Mouse (Mus musculus) c-Kit-positive CD71-positive TER-119-negative erythroid progenitor cells, embryonic 14.5 days (primary cell): ENCODE results near the gene Slc25a24.

Experiments used
- DNase-seq: peaks from one replicate; pipeline ENCODE4 v3.0.0-alpha.2; 2013; ENCODE audit warnings: low read depth

The Slc25a24 gene

DNA sequence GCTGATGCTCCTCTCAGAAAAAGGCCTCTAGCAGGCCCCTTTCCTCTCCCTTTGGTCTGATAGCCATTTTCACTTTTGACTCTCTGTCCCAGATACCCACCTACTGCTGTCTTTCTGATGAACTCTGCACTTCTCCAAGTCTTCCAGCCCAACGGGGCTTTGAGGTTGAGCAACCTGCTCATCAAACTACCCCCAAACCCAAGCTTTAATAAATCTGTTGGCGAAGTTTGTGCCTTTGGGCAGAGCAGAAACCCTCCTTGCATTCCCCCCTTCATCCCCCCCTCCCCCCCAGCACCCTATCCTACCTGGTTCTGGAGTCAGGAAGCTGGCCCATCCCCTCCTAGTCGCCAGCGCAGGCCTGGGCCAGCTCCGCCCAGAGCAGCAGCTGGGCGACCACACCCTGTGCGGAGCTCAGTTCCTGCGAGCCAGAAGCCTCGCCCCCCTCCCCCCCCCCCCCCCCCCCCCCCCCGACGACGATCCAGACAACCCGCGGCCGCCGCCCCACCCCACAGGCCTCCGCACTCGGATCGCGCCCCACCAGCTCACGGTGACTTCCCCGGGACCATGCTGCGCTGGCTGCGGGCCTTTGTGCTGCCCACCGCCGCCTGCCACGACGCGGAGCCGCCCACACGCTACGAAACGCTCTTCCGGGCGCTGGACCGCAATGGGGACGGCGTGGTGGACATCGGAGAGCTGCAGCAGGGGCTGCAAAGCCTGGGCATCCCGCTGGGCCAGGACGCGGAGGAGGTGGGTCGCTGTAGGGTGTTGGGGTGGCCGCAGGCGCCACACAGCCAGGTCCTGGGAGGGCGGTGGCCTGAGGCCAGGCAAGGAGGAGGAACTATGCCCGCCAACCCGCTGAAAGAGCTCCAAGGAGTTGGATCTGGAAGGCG lies at the start of gene Slc25a24:
Gene Slc25a24, plus strand, starts transcription at position 509 of the 890 bp plus-strand sequence.
- peak; percentile 8 for DNase-seq

DNA sequence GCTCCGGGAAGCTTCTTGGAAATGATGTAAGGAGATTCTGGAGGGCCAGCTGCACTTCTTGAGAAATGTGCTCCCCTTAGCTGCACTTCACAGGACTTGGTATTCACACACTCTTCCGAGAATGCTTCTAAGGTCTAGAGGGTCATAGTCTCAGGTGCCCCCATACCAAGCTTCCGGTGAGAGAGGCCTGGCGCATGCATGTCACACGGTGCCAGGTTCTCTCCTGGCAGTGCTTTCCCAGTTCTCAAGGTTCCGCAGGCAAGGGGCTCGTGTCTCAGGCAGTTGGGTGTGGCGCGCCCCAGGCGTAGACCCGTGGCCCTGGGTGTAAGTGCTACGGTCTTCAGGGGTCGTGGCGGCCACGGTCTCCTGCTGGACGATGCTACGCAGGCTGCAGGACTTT lies 42.8 kb upstream of the Slc25a24 start, which contains the start of gene Slc25a54:
Gene Slc25a54, plus strand, starts transcription at position 301 of the 400 bp plus-strand sequence.
- DNase-seq: no peak

DNA sequence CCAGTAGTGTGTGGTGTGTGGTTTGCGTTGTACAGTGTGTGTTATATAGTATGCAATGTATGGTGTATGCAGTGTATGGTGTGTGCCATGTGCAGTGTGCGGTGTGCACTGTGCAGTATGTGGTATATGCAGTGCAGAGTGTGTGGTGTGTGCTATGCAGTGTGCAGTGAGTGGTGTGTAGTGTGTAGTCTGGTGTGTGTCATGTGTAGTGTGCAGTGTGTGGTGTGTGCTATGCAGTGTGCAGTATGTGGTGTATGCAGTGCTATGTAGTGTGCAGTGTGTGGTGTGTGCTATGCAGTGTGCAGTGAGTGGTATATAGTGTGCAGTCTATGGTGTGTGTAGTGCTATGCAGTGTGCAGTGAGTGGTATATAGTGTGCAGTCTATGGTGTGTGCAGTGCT lies 38.5 kb upstream of the Slc25a24 start:
- DNase-seq: no peak

DNA sequence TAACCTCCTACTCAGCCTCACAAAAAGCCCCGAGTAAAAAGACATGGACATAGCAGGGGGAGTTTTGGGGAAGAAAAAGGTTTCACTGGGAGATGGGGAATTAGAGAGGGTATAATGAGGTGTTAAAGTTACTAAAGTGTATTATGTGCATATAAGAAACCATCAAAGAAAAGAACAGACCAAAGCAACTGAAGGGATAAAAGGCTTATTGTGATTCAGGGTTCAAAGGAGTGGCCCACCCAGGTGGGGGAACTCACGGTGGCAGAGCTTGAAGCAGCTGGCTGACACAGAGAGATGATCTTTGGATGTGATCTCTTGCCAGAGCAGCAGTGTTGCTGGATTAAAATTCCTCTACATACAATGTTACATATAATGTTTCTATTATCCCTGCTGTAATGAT lies 34.5 kb upstream of the Slc25a24 start:
- no peak for DNase-seq

DNA sequence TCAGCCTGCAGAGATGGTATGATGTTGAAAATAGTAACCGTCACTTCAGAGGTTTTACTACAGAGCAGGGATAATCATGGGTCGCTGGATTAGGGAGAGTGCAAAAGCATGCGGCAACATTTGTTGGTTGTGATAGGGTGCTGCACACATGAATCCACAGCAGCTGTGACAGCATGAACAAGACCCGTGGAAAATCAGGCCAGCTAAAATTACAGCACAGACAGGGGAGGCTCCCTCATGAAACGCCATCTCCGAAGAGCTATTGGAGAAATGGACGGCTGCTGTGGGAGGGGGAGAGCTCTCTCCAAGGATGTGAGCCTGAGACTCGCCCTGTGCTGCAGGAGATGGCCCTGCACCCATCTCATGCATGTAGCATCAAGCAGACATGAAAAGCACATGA lies 18.2 kb upstream of the Slc25a24 start:
- no peak for DNase-seq

DNA sequence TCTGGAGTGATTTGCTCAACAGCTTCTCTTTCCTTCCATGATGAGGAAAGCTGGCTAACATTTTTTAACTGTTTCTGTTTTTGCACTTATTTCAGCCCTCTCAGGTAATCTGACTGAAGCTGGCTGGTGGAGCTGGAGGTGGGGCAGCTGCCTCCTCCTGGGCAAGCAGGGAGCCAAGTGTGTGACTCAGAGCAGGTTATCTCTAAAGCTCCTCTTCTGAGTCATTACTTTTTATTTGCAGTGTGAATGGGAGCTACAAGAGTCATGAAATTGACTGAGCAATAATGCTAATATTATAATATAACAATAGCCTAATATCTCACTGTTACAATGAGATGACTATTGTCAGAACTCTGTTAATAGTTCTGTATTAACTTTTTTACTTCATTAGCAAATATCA lies 5.8 kb upstream of the Slc25a24 start:
- DNase-seq: no peak

DNA sequence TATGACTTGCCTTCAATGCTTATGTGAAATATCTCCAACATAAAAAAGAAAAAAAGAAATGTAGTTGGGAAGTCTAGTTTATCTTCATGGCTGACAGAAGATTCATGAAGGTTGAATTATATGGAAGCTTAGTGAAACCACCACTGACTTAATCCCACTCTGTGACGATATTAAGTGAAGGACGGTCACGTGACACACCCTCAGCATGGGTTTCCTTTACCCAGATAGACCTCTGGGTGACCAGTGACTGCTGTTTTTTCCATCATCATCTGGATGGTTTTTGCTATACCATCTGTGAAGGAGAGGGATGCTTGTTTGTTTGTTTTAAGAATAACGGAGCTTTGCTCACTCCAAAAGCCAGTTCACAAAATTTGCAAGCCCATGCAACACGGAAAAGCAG lies 3.4 kb upstream of the Slc25a24 start:
- no peak for DNase-seq

DNA sequence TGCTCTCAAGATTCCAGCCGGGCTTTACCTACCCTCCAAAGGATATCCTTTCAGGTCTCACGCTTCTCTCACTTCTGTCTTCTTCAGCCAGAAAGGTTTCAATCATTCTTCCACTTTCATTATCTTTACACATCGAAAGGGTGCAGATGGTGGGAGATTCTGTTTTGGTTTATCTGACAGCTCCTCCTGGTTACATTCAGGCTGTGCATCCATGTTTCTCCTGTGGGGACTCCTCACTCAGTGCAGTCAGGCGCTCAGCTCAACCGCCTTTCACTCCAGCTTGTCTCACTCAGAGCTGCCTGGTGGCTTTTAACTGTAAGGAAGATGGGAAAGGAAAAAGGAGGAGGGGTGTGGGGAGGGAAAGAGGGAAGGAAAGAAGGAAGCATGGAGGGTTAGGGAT lies 3.0 kb upstream of the Slc25a24 start:
- no peak for DNase-seq

DNA sequence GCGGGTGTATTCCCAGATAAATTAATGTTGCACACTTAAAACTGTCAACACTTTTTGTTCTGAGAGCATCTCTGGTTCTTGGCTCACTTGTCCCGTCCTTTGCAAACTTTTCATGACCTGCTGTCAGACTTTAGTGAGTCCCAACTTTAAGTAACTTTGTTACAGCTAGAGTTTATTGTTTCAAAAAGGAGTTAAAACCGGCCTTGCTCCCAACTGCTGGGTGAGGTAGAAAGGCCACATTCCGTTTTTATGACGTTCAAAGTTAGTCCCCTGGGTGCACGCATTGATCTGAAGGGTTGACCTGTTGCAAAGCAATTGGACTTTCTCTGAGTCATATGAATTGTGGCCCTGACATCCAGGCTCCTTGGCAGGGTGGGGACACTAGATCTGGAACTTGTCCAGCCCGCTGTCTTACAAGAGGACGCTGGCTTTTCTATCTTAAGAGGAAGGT lies 607 bp downstream of the Slc25a24 start:
- DNase-seq: peak; percentile 0

DNA sequence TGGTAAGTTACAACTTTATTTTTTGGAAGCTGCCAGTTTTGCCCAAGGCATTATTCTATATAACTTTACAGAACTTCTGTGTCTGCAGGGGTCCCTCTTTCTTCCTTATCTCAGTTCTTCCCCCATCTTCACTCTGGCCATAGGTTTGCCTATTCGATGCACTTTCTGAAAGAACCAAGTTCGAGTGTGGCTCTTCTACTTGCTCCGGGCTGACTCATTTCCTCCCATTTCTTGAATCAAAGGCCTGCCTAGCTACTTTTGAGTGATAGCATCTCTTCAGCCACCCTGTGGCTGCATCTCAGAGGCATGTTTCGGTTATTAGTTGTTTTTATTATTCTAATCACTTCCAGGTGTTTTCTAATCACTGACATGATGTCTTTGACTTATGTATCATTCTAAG lies 1.1 kb downstream of the Slc25a24 start:
- peak; percentile 2 for DNase-seq

DNA sequence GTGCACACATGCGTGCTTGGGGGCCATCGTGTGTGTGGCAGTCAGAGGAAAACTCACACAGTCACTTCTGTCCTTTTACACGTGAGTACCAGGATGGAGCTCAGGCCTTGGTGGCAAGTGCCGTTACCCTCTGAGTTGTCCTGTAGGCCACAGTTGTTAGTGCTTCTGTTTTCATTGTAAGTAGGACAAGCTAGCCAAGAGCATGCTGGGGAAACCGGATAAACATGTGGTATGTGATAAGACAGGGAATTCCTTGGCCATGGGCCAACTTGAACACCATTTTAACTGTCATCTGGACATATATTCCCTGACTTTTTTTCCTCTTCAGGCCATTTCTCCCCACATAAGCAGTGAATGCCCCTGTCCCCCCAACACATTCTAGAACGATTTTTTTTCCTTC lies 2.6 kb downstream of the Slc25a24 start:
- DNase-seq: no peak

DNA sequence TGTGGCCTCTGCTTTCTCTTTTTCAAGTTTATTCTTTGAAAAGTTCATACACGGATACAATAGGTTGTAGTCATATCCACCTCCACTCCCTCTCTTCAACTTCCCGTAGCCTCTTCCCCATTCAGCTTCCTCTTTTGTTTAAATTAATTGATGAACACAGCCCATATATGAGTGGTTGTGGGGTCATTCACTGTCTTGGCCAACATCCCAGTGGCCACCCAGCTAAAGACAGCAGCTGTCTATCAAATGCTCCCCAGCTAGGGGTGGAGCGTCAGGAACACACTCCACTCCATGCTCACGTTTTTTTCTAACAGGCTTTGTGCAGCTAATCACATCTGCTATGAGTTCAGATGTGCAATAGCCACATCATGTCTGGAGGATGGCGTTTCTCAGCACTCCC lies 6.8 kb downstream of the Slc25a24 start:
- no peak for DNase-seq

DNA sequence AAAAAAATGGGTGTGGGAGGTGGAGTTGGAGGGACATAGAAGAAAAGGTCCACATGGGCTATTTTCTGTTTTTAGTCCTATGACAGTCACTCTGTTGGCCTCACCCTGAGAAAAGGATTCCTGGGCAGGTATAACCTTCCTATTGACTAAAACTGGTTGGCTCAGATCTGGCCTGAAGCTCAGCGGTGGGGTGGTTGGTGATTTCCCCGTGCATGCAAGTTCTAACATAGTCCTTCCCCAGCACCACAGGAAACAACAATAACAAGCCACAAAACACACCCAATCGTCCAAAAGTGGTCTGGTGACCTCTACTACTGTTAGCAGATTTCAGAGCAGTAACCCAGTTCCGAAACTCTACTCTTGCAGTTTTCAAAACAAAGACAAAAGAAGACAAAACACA lies 10.0 kb downstream of the Slc25a24 start:
- DNase-seq: no peak

DNA sequence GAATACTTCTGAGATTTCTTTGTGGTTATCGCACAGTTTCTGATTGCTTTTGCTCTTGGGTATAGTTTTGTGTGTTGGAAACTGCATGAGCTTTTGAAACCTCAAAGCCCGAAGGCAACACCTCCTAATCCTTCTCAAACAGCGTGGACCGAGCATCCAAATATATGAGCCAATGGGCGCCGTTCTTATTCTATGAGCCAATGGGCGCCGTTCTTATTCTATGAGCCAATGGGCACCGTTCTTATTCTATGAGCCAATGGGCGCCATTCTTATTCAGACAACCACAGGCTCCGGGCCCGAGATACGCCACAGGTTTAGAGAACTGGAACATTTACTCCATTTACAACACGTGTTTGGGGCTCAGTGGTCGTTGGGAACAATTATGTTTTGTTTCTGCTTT lies 11.1 kb downstream of the Slc25a24 start:
- no peak for DNase-seq

DNA sequence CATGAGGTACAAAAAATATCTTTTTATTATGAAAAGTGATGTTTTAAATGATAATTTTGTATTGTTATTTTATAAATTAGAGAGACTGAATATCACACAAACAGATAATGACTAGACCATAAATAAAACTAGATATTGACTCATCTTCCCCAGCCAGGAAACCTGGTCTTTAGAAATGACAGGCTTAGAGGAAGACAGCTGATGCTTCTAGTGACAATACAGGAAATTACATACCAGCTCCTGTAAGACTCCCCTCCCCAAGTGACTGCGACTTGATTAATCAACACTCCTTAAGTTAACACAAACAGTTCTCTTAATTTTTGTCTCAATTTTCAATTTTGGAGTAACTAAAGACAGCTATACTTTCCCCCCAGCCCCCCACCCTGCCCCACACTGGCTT lies 12.4 kb downstream of the Slc25a24 start:
- no peak for DNase-seq

DNA sequence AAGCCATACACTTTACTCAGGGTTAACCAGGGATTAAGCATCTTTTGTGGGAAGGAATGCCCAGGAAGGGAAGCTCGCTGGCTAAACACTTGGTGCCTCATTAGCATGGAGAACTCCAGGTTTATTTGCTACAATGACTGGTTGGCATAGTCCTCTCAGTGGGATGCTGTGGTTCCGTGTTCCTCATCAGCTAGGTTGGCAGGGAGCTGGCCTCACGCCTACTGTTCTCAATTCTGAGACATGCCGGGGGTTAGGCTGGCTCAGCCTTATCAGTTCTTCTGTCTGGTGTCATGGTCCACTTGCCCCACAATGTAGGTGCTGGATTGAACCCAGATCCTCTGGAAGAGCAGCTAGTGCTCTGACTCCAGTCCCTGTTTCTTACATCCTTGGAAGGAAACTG lies 29.6 kb downstream of the Slc25a24 start:
- no peak for DNase-seq

DNA sequence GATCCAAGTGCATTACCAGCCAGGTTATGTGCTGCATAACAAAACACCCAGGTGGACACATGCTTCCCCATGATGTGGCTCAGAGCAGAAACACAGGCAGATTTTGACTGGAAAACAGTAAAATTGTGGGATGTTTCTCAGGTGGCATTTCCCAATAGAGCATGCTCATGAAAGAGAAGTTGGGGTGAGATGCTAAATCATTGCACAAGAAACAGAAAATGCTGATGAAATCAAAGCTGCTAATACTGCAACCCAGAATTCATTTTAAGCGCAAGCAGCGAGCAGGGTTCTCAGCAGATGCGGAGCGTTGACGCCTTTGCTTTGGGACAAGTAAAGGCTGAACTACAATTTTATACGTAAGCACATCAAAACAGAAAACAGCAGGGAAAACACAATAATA lies 30.5 kb downstream of the Slc25a24 start:
- DNase-seq: no peak

DNA sequence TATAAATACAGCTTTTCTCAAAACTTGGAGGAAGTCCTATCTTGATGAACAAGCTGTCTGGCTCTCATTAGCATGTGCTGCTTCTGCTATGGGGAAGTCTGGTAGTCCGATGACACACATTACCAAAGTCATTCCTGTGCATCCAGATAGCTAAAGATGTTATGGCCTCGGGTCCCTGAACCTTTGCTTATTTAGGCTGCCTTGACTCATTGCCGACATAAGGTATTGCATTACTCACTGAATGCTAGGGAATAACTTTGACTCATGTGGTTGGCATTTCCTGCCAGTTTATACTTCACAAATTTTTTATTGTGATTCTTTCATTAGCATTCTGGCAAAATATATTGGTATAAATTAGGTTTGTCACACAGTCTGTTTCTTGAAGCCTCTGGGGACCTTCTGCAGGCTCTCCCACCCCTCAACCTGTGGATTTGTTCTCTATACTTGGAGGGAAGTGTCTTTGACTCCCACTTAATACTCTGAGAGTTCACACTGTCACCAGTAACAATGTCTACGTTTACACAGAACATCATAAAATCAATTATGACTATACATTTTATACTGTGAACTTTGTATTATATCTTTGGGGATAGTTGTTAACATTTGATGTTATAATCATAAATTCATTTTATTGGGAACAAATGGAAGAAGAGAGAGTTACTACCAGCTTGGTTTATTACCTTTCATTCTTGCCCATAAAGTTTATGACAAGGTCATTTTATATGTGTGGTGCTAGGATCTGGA lies 33.1 kb downstream of the Slc25a24 start:
- no peak for DNase-seq

DNA sequence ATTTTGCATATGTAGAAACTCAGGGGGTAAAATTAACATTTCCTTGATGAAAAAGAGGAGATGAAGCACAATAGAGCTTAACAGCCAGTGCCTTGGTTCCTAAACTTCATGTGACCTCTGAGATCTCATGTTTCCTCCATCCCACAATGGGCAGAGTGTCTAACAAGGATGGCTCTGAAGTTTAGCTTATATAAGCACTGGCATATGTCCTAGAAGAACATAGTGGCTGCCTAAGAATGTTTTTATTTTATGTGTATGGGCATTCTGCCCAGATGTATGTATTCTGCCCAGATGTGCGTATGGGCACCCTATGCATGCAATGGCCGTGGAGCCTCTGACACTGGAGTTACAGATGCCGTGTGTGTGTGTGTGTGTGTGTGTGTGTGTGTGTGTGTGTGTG lies 34.5 kb downstream of the Slc25a24 start:
- DNase-seq: no peak

DNA sequence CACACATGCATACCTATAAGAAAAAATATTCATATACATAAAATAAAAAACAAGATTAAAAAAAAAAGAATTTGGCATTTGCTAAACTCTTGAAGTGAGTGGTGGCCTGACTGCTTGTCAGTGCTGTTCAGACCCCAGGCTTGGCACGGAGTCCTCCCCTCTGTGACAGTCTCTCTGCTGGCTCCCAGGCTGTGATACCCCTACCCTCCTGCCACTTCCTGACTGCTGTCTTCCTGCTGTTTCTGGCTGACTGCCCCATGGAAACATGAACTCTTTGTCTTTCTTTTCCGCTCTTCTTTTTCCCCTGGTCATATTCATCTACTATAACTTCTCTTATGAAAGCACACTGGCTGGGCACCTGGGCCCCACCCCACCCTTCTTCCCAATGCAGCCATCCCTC lies 41.1 kb downstream of the Slc25a24 start:
- DNase-seq: no peak

DNA sequence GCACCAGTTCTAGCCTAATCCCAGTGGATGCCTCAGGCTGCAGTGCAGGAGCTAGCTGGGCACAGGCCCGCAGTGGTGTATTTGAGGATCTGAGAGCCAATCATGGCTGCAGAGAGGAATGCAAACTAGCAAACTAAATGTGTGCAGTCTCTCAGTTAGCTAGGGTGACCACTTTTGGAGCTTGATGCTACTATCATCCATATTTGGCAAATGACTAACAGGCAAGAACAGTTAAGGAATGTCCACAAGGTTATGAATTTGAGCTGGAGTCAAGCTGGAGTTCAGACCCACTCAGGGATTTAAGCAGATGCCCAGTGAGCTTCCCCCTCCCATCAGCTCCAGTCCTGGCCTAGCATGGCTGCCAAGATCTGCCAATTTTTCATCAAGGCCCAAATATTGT lies 41.7 kb downstream of the Slc25a24 start:
- DNase-seq: no peak

DNA sequence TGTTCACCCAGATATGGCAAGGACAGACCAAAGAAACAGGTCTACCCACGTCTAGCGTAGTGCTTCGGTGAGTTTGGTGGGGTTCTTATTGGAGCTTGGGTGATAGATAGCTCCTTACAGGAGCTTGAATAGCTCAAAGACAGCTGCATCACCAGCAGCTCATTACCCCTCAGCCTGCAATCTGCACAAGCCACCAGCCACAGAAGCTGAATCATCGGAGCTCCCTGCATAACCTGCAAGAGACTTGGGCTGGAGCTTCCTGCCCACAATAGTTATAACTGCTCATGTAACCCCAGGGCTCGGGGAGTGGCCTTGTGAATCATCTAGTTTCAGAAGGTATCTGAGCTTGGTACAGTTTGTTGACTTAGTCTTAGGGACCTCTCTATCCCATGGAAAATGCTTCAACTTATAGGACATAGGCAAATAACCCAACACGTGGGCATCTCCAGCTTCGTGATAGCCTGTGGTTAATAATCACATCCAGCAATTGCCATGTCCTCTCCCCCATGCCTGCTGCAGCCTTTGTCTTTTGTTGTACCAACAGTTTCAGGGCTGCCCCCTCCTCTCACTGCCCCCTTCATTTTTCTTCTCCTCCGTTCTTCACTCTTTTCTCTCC lies 42.4 kb downstream of the Slc25a24 start:
- no peak for DNase-seq

DNA sequence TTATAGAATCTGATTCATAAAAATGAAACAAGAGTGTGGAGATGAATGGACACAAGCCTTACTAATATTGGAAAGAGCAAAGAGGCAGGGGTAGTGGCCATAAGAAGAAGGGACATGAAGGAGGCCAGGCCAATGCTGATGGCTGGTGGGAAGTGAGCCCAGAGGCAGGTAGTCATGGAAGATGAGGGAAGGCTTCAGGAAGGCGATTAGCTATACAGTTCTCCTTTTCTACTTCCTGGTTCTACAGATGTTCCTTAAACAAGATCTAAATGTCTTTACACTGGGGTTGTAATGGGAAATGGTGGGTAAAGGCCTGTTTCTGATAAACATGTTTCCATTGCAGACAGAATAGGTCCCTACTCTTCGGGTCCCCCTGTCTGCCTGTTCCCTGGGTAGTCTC lies 46.2 kb downstream of the Slc25a24 start:
- no peak for DNase-seq
